Mouse (Mus musculus): ENCODE measurements around the gene Ncstn. TPM values are rescaled to one million over a fixed set of nuclear protein-coding genes. Genes with fewer than 3 reads are reported as not detected.

Ncstn gene
- polyA plus RNA-seq, 1 experiment from 2014 or later = 132 TPM

DNA sequence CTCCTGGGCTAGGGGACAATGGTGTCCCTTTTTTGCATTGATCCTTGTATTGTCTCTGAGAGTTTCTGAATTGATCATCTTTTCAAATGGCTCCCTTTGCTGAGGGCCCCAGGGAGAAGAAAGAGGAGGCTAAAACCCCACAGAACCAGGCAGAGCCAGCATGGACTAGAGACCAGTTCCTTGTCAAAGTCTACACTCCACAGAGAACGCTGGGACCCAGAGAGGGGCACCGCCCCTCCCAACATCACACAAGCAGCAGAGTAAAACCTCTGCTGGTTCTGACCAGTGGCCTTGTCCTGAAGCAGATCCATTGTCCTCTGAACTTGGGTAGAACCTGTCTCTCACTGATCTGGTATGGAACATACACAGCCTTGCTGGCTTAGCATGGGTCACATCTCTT, 20.5 kb downstream of the Ncstn start:
- WGBS = 80% methylated on average over 2 of the region's 2 CpGs
- H3K36me3 ChIP-seq (ENCODE audit: control insufficient read depth, insufficient read depth, low read length) = peaks cover 15% of the 10 kb centered on the region
- no peak overlapping the region for H3K27ac ChIP-seq (ENCODE audit: low read length)
- H3K4me2 ChIP-seq (ENCODE audit: low read depth, low read length) = no peak overlapping the region
- H3K27me3 ChIP-seq (ENCODE audit: control insufficient read depth, insufficient read depth, low read length) = no peaks in the 10 kb centered on the region
- H3K9ac ChIP-seq (ENCODE audit: low read length) = no peak overlapping the region
- H3K4me1 ChIP-seq (ENCODE audit: control insufficient read depth, insufficient read depth, low read length) = no peaks in the 10 kb centered on the region; the same call in 1 of the 2 replicates
- no peaks in the 10 kb centered on the region for H3K9me3 ChIP-seq (replicated peaks; ENCODE audit: control insufficient read depth, low read length)
- no peak overlapping the region for H3K4me3 ChIP-seq (replicated peaks; ENCODE audit: low read length)
- no peak for ATAC-seq (ENCODE audit: insufficient read depth, low FRiP score)

DNA sequence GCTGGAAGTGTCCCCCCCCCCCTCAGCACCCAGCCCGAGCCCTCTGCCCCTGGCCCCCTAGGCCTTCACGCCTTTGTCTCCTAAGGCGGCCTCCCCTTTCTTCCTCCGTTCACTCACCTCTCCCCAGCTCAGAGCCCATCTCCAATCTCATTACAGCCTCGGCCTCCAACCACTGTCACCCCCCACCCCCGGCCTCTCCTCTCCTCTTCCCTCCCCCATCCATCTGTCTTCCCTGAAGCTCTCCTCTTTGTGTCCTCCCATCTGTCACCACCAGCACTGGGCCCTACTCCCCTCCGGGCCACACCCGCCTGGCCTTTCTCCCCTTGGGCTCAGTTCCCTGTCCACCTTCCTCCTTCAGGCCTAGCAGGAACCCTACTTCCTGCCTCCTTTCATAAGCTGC, 21.4 kb downstream of the Ncstn start:
- ATAC-seq (ENCODE audit: insufficient read depth, low FRiP score) = no peak
- H3K9ac ChIP-seq (ENCODE audit: low read length) = no peak overlapping the region
- no peaks in the 10 kb centered on the region for H3K27me3 ChIP-seq (ENCODE audit: control insufficient read depth, insufficient read depth, low read length)
- no peak overlapping the region for H3K4me3 ChIP-seq (replicated peaks; ENCODE audit: low read length)
- no peaks in the 10 kb centered on the region for H3K9me3 ChIP-seq (replicated peaks; ENCODE audit: control insufficient read depth, low read length)
- H3K27ac ChIP-seq (ENCODE audit: low read length) = no peak overlapping the region
- H3K4me1 ChIP-seq (ENCODE audit: control insufficient read depth, insufficient read depth, low read length) = no peaks in the 10 kb centered on the region; the same call in 1 of the 2 replicates
- WGBS = 31% methylated on average over 8 of the region's 8 CpGs
- no peak overlapping the region for H3K4me2 ChIP-seq (ENCODE audit: low read depth, low read length)
- peaks cover 12% of the 10 kb centered on the region for H3K36me3 ChIP-seq (ENCODE audit: control insufficient read depth, insufficient read depth, low read length)

DNA sequence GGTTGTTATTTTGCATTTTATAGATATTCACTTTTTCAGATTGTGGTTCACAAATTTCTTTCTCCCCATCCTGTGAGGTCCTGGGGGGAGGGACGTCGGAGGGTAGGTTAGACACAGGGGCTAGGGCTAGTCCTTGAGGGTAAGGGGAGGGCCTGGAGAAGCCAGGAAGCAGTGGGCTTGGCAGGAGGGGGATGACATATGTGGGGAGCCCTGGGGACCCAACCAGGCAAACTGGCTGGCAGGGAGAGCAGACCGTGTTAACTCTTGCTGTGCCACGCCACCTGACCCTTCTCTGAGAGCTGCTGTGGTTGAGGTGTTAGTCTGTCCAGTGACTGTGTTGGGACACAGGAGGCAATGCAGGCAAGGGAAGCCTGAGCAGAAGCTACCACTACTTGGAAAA, 21.9 kb downstream of the Ncstn start:
- Histone ChIP-seq H3K27ac (ENCODE audit: low read length) (no peak overlapping the region), H3K9ac (ENCODE audit: low read length) (no peak overlapping the region), H3K27me3 (ENCODE audit: control insufficient read depth, insufficient read depth, low read length) (no peaks in the 10 kb centered on the region), H3K4me1 (ENCODE audit: control insufficient read depth, insufficient read depth, low read length) (no peaks in the 10 kb centered on the region; the same call in 1 of the 2 replicates), H3K9me3 (replicated peaks; ENCODE audit: control insufficient read depth, low read length) (no peaks in the 10 kb centered on the region), H3K4me3 (replicated peaks; ENCODE audit: low read length) (no peak overlapping the region), H3K4me2 (ENCODE audit: low read depth, low read length) (no peak overlapping the region), H3K36me3 (ENCODE audit: control insufficient read depth, insufficient read depth, low read length) (peaks cover 7% of the 10 kb centered on the region; the same call in 1 of the 2 replicates)
- 54% methylated on average over 4 of the region's 4 CpGs for WGBS
- no peak for ATAC-seq (ENCODE audit: insufficient read depth, low FRiP score)

DNA sequence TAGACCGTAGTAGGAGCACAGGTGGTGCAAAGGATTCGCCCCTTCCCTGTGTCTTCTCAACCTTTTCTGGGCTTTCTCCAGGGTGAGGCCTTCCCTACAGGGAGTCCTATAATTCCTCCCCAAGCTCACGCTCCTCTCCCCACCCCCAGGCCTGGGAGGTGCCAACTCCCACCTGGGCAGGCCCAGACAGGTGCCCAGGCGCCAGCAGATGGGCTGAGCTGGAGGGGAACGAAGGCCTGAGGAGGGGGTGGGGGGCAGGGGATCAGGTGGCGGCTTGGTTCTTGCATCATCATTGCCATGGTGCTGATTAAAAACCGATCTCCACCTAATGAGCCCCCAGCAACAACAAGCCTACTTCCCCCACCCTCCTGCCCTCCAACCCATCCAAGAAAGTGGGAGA, 23.7 kb downstream of the Ncstn start:
- no peak overlapping the region for H3K4me3 ChIP-seq (replicated peaks; ENCODE audit: low read length)
- no peak overlapping the region for H3K9ac ChIP-seq (ENCODE audit: low read length)
- no peaks in the 10 kb centered on the region for H3K36me3 ChIP-seq (ENCODE audit: control insufficient read depth, insufficient read depth, low read length)
- H3K9me3 ChIP-seq (replicated peaks; ENCODE audit: control insufficient read depth, low read length) = no peaks in the 10 kb centered on the region
- H3K27me3 ChIP-seq (ENCODE audit: control insufficient read depth, insufficient read depth, low read length) = peaks cover 6% of the 10 kb centered on the region; the same call in 1 of the 2 replicates
- H3K4me1 ChIP-seq (ENCODE audit: control insufficient read depth, insufficient read depth, low read length) = no peaks in the 10 kb centered on the region; the same call in 1 of the 2 replicates
- no peak for ATAC-seq (ENCODE audit: insufficient read depth, low FRiP score)
- no peak overlapping the region for H3K4me2 ChIP-seq (ENCODE audit: low read depth, low read length)
- H3K27ac ChIP-seq (ENCODE audit: low read length) = no peak overlapping the region
- 69% methylated on average over 7 of the region's 7 CpGs for WGBS

DNA sequence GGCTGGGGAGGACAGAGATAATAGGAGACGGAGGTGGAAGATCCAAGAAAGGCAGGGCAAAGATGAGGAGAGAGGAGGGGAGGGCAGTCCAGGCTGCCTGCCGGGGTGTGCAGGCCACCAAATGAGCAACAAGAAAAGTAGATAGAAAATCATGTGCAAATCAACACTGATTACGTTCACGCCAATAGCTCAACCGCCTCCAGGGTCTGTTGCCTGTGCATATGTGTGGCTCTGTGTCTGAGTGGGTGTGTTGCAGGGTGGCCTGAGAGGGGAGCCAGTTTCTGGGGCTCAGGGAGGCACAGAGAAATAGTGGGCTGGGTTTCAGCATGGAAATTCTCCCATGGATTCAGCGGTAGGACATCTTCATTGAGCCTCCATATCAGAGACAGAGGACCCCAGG, 24.3 kb downstream of the Ncstn start:
- Histone ChIP-seq H3K27me3 (ENCODE audit: control insufficient read depth, insufficient read depth, low read length) (peaks cover 11% of the 10 kb centered on the region), H3K4me2 (ENCODE audit: low read depth, low read length) (no peak overlapping the region), H3K4me1 (ENCODE audit: control insufficient read depth, insufficient read depth, low read length) (no peaks in the 10 kb centered on the region; the same call in 1 of the 2 replicates), H3K4me3 (replicated peaks; ENCODE audit: low read length) (no peak overlapping the region), H3K36me3 (ENCODE audit: control insufficient read depth, insufficient read depth, low read length) (no peaks in the 10 kb centered on the region), H3K9me3 (replicated peaks; ENCODE audit: control insufficient read depth, low read length) (no peaks in the 10 kb centered on the region), H3K27ac (ENCODE audit: low read length) (no peak overlapping the region), H3K9ac (ENCODE audit: low read length) (no peak overlapping the region)
- WGBS = 70% methylated on average over 6 of the region's 6 CpGs
- ATAC-seq (ENCODE audit: insufficient read depth, low FRiP score) = no peak

DNA sequence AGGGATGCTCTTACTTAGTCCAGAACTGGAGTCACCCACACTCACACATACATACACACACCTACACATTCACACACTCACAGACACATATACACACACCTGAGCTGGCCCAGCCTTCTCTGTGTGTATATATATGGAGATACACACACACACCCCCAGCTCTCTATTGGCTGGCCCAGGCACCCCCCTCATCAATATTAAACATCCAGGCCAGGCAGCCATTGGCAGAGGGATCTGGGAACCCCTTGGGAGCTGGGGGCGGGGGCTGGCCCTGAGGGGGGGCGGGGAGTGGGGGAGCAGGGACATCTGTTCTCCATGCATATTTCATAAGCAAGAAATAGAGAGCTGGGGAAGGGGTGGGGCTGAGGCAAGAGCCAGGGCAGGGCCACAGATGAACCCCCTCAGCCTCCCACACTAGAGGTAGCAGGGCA, 25.1 kb downstream of the Ncstn start, which contains the start of gene Nhlh1:
Nhlh1 (minus strand) TSS at position 83 of the 431 bp plus-strand sequence.
- WGBS = 43% methylated on average over 2 of the region's 2 CpGs
- no peak within 1 kb of the TSS for H3K27ac ChIP-seq (ENCODE audit: low read length)
- H3K4me1 ChIP-seq (ENCODE audit: control insufficient read depth, insufficient read depth, low read length) = no peaks in the 10 kb centered on the region; the same call in 1 of the 2 replicates
- no peaks in the 10 kb centered on the region for H3K9me3 ChIP-seq (replicated peaks; ENCODE audit: control insufficient read depth, low read length)
- no peak within 1 kb of the TSS for H3K9ac ChIP-seq (ENCODE audit: low read length)
- peaks cover 18% of the 10 kb centered on the region for H3K27me3 ChIP-seq (ENCODE audit: control insufficient read depth, insufficient read depth, low read length)
- H3K36me3 ChIP-seq (ENCODE audit: control insufficient read depth, insufficient read depth, low read length) = no peaks in the 10 kb centered on the region
- H3K4me2 ChIP-seq (ENCODE audit: low read depth, low read length) = no peak within 1 kb of the TSS
- H3K4me3 ChIP-seq (replicated peaks; ENCODE audit: low read length) = no peak within 1 kb of the TSS
- no peak for ATAC-seq (ENCODE audit: insufficient read depth, low FRiP score)

DNA sequence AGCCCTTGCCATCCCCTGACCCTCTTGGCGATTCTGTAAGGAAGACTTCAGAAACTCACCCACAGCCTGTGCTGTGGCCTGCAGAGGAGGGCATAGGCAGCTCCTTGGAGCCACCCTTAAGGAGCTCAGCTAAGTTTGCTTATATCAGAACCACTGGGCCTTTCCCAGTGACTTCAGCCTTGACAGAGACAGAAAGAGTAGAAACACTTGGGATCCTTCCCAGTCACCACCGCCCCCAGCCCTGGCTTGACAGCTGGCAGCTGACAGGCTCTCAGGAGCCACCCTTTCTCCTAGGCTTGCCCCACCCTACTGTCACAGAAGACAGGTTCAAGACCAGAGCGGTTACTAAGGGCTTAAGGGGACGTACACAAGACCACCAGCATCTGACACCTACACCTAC, 26.3 kb downstream of the Ncstn start:
- Histone ChIP-seq H3K9ac (ENCODE audit: low read length) (no peak overlapping the region), H3K4me2 (ENCODE audit: low read depth, low read length) (no peak overlapping the region), H3K4me3 (replicated peaks; ENCODE audit: low read length) (no peak overlapping the region), H3K9me3 (replicated peaks; ENCODE audit: control insufficient read depth, low read length) (no peaks in the 10 kb centered on the region), H3K4me1 (ENCODE audit: control insufficient read depth, insufficient read depth, low read length) (no peaks in the 10 kb centered on the region; the same call in 1 of the 2 replicates), H3K27ac (ENCODE audit: low read length) (no peak overlapping the region), H3K36me3 (ENCODE audit: control insufficient read depth, insufficient read depth, low read length) (no peaks in the 10 kb centered on the region), H3K27me3 (ENCODE audit: control insufficient read depth, insufficient read depth, low read length) (peaks cover 18% of the 10 kb centered on the region)
- WGBS = 70% methylated on average over 4 of the region's 4 CpGs
- ATAC-seq (ENCODE audit: insufficient read depth, low FRiP score) = no peak

DNA sequence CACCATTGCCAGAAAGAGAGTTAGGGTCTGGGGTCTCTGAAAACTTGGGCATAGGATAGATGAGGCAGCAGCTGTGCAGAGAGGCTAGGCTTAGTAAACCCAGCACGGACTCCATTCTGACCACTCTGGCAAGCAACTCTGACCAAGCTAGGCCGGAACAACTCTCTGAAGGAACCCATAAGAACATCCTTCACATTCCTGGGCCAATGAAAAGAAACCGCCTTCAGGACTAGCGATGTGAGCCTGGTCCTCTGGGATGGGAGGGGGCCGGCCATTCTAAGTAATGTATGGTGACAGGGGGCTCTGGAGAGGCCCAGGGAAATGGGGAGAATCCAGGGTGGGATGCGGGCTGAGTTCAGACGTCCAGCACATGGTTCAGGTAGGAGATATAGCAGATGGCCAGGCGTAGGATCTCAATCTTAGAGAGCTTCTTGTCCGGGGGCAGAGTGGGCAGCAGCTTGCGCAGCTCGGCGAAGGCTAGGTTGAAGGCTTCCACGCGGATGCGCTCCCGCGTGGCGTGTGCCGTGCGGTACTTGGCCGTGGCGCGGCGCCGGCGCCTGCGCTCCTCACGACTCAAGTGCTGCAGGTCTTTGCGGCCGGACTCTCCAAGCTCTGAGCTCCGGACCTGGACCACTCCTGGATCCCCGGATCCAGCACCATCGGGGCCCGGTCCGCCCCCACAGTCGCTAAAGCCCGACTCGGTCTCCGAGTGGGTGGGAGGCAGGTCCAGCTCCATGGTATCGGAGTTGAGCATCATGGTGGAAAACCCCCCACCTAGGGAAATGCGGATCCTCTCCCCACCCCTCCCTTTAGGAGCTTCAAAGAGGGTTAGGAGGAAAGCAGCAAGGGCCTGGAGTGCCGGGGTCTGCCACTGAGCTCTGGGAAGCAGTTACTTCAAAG, 28.8 kb downstream of the Ncstn start:
- Histone ChIP-seq H3K4me3 (replicated peaks; ENCODE audit: low read length) (peak overlapping the region; percentile 37), H3K27ac (ENCODE audit: low read length) (no peak overlapping the region), H3K4me1 (ENCODE audit: control insufficient read depth, insufficient read depth, low read length) (no peaks in the 10 kb centered on the region; the same call in 1 of the 2 replicates), H3K9me3 (replicated peaks; ENCODE audit: control insufficient read depth, low read length) (no peaks in the 10 kb centered on the region), H3K4me2 (ENCODE audit: low read depth, low read length) (peak overlapping the region; percentile 57), H3K36me3 (ENCODE audit: control insufficient read depth, insufficient read depth, low read length) (no peaks in the 10 kb centered on the region), H3K27me3 (ENCODE audit: control insufficient read depth, insufficient read depth, low read length) (peaks cover 20% of the 10 kb centered on the region), H3K9ac (ENCODE audit: low read length) (peak overlapping the region; percentile 44)
- no peak; the same call in 1 of the 2 replicates for ATAC-seq (ENCODE audit: insufficient read depth, low FRiP score)
- 4% methylated on average over 42 of the region's 42 CpGs for WGBS

DNA sequence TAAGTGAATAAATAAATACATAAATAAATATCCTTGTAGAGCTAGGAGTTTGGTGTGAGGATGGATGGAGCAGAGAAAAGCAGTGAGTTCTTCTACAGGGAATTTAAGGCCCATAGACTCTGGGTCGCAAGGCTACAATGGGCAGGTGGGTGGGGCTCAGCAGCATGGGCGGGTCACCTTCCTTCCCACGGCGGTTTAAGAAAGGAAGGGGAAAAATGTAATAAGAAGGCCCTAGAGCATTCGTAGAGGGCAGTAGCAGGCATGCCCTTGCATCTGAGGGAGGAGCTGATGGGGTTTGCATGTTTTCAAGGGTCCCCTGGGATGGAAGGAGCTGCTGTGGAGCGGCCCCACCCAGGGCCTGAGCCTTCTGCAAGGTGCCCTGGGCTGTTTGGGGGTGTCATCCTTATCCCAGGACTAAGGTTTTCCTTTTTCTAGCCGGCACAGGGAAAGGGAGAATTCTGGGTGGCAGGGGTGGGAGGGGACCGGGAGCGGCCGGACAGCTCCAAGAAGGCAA, 29.8 kb downstream of the Ncstn start:
- H3K9me3 ChIP-seq (replicated peaks; ENCODE audit: control insufficient read depth, low read length) = no peaks in the 10 kb centered on the region
- no peak overlapping the region for H3K4me3 ChIP-seq (replicated peaks; ENCODE audit: low read length)
- no peaks in the 10 kb centered on the region for H3K36me3 ChIP-seq (ENCODE audit: control insufficient read depth, insufficient read depth, low read length)
- no peak overlapping the region for H3K27ac ChIP-seq (ENCODE audit: low read length)
- H3K9ac ChIP-seq (ENCODE audit: low read length) = no peak overlapping the region
- no peak overlapping the region for H3K4me2 ChIP-seq (ENCODE audit: low read depth, low read length)
- no peaks in the 10 kb centered on the region; the same call in 1 of the 2 replicates for H3K4me1 ChIP-seq (ENCODE audit: control insufficient read depth, insufficient read depth, low read length)
- WGBS = 10% methylated on average over 10 of the region's 10 CpGs
- peaks cover 20% of the 10 kb centered on the region for H3K27me3 ChIP-seq (ENCODE audit: control insufficient read depth, insufficient read depth, low read length)
- ATAC-seq (ENCODE audit: insufficient read depth, low FRiP score) = no peak
